Mouse (Mus musculus) T-helper 1 cell (primary cell): ENCODE data around the gene Dcst1.

Experiments used
- in situ Hi-C: fragments of 300-600 bp; cut with MboI, MseI; formaldehyde crosslinking; loops from one replicate; pipeline ENCODE4 v1.15.1; 2025; ENCODE audit warnings: high pct_unique_total_duplicates

Dcst1 gene

GRCm38 (mm10) chr3:89388901-89389740 is 24.1 kb upstream of the Dcst1 start:
- in situ Hi-C loops: no loop called here

DNA sequence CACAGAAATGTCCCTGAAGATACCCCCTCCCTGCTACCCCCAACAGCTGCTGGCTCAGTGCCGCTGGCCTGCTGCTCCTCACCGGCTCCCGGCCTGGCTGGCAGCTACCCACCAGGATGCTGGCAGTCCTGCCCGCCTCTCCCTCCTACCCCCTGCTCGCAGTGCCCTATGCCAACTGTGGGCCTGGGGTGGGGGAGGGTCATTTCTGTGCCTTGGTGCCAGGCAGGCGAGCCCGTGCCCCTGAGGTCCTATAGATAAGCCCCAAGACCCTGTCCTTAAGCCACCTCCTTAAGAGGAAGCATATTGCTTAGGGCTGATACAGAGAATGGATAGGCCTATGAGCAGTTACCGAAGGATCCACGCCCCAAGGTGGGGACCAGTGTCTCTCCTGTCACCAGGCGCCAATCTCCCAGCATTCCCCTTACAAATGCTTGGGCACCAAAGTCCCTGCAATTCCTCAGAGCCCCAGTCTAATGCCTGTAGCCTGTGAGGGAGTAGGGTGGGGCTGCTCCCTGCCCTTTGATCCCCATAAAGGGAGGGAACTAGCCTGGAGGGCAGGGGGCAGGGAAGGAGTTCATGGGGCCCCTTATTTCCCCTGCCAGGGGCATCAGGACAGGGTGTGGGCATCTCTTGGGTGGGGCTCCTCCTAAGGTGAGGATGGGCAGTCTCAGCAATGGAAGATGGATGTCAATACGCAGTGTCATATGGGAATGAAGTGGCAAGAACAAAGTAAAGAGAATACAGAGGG is 23.3 kb upstream of the Dcst1 start:
- in situ Hi-C loops: no loop called here

DNA sequence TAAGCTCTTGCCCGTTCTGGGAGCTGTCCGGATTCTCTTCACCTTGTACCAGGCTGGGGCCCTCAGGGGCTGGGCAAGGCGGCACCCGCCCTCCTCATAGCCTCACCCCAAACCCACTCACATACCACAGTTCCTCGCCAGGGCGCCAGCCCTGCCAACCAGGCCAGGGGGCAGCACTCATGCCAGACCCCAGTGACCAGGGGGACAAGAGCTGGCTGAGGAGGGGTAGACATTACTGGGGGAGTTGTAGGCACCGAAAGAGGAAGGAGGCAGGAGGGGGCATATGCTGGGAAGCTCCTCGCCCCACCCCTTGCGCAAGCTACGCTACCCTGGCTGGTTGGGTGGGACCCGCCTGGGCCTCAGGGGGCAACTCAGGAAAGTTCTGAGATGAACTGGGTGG is 22.6 kb upstream of the Dcst1 start:
- in situ Hi-C loops: no loop called here

DNA sequence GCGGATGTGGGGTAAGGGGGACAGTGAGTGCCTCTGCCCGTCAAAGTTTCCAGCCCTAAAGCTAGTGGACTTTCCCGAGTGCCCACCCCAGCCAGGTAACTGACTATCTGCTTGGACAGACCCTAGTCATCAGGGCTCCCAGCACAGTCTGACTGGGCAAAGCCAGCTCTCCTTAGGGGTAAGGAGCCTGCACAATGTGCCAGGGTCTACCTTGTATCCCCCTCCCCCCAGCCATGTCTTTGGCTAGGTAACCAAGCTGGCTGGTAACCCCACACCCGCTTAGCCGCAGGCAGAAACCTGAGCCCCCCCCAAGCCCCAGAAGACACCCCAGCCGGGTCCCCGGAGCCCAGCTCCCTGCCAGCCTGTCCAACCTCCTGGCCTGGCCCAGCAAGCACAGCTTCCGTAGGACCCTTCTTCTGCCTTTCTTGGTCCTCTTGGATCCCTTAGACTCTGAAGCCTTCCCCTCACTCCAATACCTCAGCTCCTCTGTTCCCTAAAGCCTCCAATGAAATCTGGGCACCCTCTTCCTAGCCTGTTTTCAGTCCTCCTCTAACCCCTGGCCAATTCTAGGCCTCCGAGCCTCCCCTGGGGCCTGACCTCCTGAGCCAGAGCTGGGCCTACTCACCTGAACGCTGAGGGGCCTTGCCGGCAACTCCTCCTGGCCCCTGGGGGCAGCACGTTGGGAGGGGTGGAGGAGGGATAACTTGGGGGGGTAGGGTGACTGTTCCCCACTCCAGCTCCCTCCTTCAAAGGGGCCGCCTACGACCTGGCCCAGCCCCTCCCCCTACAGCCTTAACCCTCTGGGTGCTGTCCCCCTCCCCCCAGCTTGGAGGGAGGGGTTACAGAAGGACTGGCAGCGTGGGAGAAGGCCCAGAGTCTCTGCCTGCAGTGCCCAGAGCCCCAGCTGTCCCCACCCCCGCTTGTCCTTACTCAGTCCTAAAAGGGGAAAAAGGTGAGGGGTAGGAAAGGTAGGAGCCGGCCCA is 21.7 kb upstream of the Dcst1 start:
- in situ Hi-C loops: no loop called here

GRCm38 (mm10) chr3:89385451-89385850 is 20.4 kb upstream of the Dcst1 start:
- in situ Hi-C loops: no loop called here

- in situ Hi-C loops: no loop called here
Observed at GRCm38 (mm10) chr3:89384331-89385076, 19.5 kb upstream of the Dcst1 start.

GRCm38 (mm10) chr3:89383651-89384255 is 18.7 kb upstream of the Dcst1 start:
- in situ Hi-C loops: no loop called here

GRCm38 (mm10) chr3:89382950-89383349 is 17.9 kb upstream of the Dcst1 start:
- in situ Hi-C loops: no loop called here

- in situ Hi-C loops: no loop called here
Observed at GRCm38 (mm10) chr3:89382033-89382882, 17.2 kb upstream of the Dcst1 start.

GRCm38 (mm10) chr3:89381233-89381632 is 16.2 kb upstream of the Dcst1 start:
- in situ Hi-C loops: no loop called here

- in situ Hi-C loops: no loop called here
Observed at GRCm38 (mm10) chr3:89380711-89381110, 15.7 kb upstream of the Dcst1 start.

- in situ Hi-C loops: no loop called here
Observed at GRCm38 (mm10) chr3:89380291-89380690, 15.2 kb upstream of the Dcst1 start.

DNA sequence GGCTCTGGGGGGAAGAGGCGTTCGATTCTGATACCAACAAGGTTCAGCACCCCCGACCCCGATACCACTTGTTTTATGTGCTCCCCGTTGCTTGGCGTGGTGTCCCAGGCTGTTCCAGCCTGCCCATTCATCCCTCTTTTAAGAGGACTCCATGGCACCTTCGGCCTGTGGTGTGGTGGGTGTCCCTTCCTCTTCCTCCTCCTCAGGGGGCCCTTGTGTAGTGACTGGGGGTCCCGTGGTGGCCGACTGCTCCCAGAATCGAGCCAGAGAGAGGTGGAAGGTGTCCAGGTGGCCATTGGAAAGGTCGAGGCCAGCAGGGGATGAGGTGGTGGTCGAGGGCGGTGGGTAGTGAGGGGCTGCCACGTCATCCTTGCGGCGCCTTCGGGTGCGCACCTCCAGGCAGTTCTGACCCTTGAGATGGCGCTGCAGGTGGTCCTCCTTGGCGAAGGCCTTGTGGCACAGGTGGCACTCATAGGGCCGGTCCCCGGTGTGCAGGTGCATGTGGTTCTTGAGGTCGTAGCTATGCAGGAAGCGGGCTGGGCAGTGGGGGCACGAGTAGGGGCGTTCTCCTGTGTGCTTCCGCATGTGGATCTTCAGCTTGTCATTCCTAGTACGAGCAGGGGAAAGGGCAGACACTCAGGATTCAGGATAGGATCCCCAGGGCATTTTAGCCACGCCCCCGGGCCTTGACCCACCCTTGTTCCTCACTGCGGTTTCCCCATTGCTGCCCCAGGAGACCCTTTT is 14.5 kb upstream of the Dcst1 start:
- in situ Hi-C loops: no loop called here

- in situ Hi-C loops: no loop called here
Observed at GRCm38 (mm10) chr3:89378394-89379067, 13.5 kb upstream of the Dcst1 start.

DNA sequence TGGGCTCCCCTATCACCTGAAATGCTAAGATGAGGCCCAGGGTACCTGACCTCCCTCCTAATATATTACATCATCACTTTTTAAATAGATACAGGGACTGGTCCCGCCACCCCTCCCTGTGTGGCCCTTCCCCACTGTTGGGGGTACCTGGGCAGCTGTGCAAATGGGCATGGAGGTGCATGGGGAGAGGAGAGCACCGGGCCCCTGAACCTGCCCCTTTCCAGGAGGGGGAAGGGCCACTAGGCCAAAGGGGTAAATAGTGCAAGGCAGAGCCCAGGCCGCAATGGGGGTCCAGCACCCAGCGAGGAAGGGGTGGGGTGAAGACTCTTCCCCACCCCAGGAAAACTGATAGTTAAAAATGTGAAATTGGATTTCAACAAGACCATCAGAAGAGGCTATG is 12.8 kb upstream of the Dcst1 start:
- in situ Hi-C loops: no loop called here

GRCm38 (mm10) chr3:89373581-89374231 is 8.7 kb upstream of the Dcst1 start:
- in situ Hi-C loops: no loop called here

GRCm38 (mm10) chr3:89367338-89367737 is 2.3 kb upstream of the Dcst1 start:
- in situ Hi-C loops: no loop called here
